ENCODE assay signal across 28 mouse cellular contexts in genomic region chr11:22818371-22818770, GRCm38 (mm10). TPM values are rescaled to one million over a fixed set of nuclear protein-coding genes. Genes with fewer than 3 reads are reported as not detected.
DNase-seq lines count a peak whose midpoint lies in the region; ATAC-seq and TF ChIP-seq lines count a peak whose summit lies in the region.
"Had no signal": no experiment of that assay in that cellular context is flagged by ENCODE, and none has a peak within 500 bp of the region (broad histone marks: within the 10 kb centered on the region; RNA-seq: fewer than 3 reads in every experiment).

No protein-coding gene starts in this region.

- no peak overlapping the region for H3K9ac ChIP-seq in liver, embryonic 11.5 days (ENCODE audit: low read depth, low read length)
- H3K9ac ChIP-seq: forebrain, postnatal 0 days; hindbrain, embryonic 14.5 days; limb, embryonic 12.5 days; liver, embryonic 13.5 days; lung, embryonic 14.5 days; midbrain, embryonic 13.5 days; neural tube, embryonic 13.5 days had no signal

- no peaks in the 10 kb centered on the region for H3K27me3 ChIP-seq in spleen, adult 2 months (ENCODE audit: control insufficient read depth, insufficient read depth, low read length)
- H3K27me3 ChIP-seq in liver, embryonic 11.5 days (replicated peaks; ENCODE audit: control insufficient read depth, insufficient read depth, low read length): no peaks in the 10 kb centered on the region
- H3K27me3 ChIP-seq: limb, embryonic 12.5 days; liver, embryonic 13.5 days; midbrain, embryonic 13.5 days; neural tube, embryonic 13.5 days had no signal

- 19% methylated on average over 5 of the region's 5 CpGs for WGBS in spleen, adult 2 months
- WGBS in bone marrow, adult 2 months: 14% methylated on average over 5 of the region's 5 CpGs
- 67% methylated on average over 5 of the region's 5 CpGs for WGBS in liver, embryonic 11.5 days

- peak; percentile 32 to 52 for DNase-seq in spleen, adult 2 months (ENCODE audit: low read depth in 1 of 2, low spot score in 2 of 2)
- no peak for DNase-seq in spleen, postnatal 10 days (ENCODE audit: low spot score in 2 of 2)
- peak; percentile 44 for DNase-seq in induced T-regulatory cell, adult 2 months (ENCODE audit: low read depth)
- no peak for DNase-seq in adrenal gland, adult 8-10 months
- no peak for DNase-seq in liver, embryonic 11.5 days (ENCODE audit: low spot score)
- DNase-seq: adrenal gland, postnatal 25 days; cerebellum, adult 11 months; cerebellum, adult 9-11 months; forebrain, postnatal 0 days; gastrocnemius, postnatal 14 days; heart, postnatal 36 days; kidney, adult 9 months; kidney, postnatal 14 days; liver, embryonic 13.5 days; lung, embryonic 14.5 days; thymus, postnatal 4 days had no signal

- no peak overlapping the region for H3K4me2 ChIP-seq in liver, embryonic 11.5 days
- H3K4me2 ChIP-seq: hindbrain, embryonic 14.5 days; limb, embryonic 12.5 days; liver, embryonic 13.5 days; lung, embryonic 14.5 days; midbrain, embryonic 13.5 days; neural tube, embryonic 13.5 days had no signal

- no peak for TF ChIP-seq CTCF in spleen, adult 2 months (IDR thresholded peaks at IDR 0.05; ENCODE audit: extremely low read depth, insufficient read depth, insufficient read length, insufficient replicate concordance)
- TF ChIP-seq CTCF in bone marrow, adult 2 months (IDR thresholded peaks at IDR 0.05; ENCODE audit: control insufficient read depth, insufficient read depth, low read length): no peak

- H3K36me3 ChIP-seq in spleen, adult 2 months (ENCODE audit: control insufficient read depth, insufficient read depth, low read length): no peaks in the 10 kb centered on the region
- H3K36me3 ChIP-seq in liver, embryonic 11.5 days (ENCODE audit: control insufficient read depth, insufficient read depth, low read length): no peaks in the 10 kb centered on the region
- H3K36me3 ChIP-seq: embryonic facial prominence, embryonic 10.5 days; forebrain, embryonic 10.5 days; limb, embryonic 12.5 days; liver, embryonic 13.5 days; midbrain, embryonic 13.5 days; neural tube, embryonic 13.5 days had no signal

- no peaks in the 10 kb centered on the region for H3K9me3 ChIP-seq in liver, embryonic 11.5 days (ENCODE audit: control insufficient read depth, low read length)
- H3K9me3 ChIP-seq: embryonic facial prominence, embryonic 10.5 days; forebrain, embryonic 10.5 days; limb, embryonic 12.5 days; liver, embryonic 13.5 days; midbrain, embryonic 13.5 days; neural tube, embryonic 13.5 days had no signal

- H3K27ac ChIP-seq in spleen, adult 2 months (ENCODE audit: insufficient read depth, low read length): peak overlapping the region; percentile 74
- H3K27ac ChIP-seq in bone marrow, adult 2 months (ENCODE audit: control insufficient read depth, insufficient read depth, low read depth, low read length, poor library complexity): peak overlapping the region; percentile 45; the same call in 1 of the 2 replicates
- H3K27ac ChIP-seq in liver, embryonic 11.5 days (ENCODE audit: low read depth, low read length): no peak overlapping the region
- H3K27ac ChIP-seq: embryonic facial prominence, embryonic 10.5 days; forebrain, embryonic 10.5 days; heart, adult 2 months; hindbrain, embryonic 14.5 days; layer of hippocampus, adult 2 months; limb, embryonic 12.5 days; liver, embryonic 13.5 days; midbrain, embryonic 13.5 days; neural tube, embryonic 13.5 days had no signal

- ATAC-seq in neutrophil, adult 5-6 weeks (ENCODE audit: extremely low read depth, insufficient number of reproducible peaks, low FRiP score, poor library complexity, severe bottlenecking): peak; percentile 42
- ATAC-seq in liver, embryonic 11.5 days (replicated peaks; ENCODE audit: low FRiP score): no peak
- ATAC-seq: forebrain, postnatal 0 days; intestine, embryonic 16.5 days; midbrain, embryonic 13.5 days had no signal

- H3K4me1 ChIP-seq in spleen, adult 2 months (ENCODE audit: control insufficient read depth, insufficient read depth, insufficient read length): peaks cover 43% of the 10 kb centered on the region
- peaks cover 17% of the 10 kb centered on the region for H3K4me1 ChIP-seq in bone marrow, adult 2 months (ENCODE audit: control insufficient read depth, insufficient read depth, low read length)
- H3K4me1 ChIP-seq in liver, embryonic 11.5 days (replicated peaks; ENCODE audit: control insufficient read depth, insufficient read depth, low read length): peaks cover 17% of the 10 kb centered on the region
- H3K4me1 ChIP-seq: forebrain, embryonic 10.5 days; limb, embryonic 12.5 days; midbrain, embryonic 13.5 days; neural tube, embryonic 13.5 days had no signal

- TF ChIP-seq POLR2A in spleen, adult 2 months (IDR thresholded peaks at IDR 0.05; ENCODE audit: low read depth, low read length): no peak
- no peak for TF ChIP-seq POLR2A in bone marrow, adult 2 months (IDR thresholded peaks at IDR 0.05; ENCODE audit: borderline replicate concordance, control insufficient read depth, low read depth, low read length)

- H3K4me3 ChIP-seq in spleen, adult 2 months (ENCODE audit: extremely low read depth, insufficient read depth, insufficient read length): no peak overlapping the region
- no peak overlapping the region for H3K4me3 ChIP-seq in bone marrow, adult 2 months (replicated peaks; ENCODE audit: control insufficient read depth, low read depth, low read length)
- H3K4me3 ChIP-seq in liver, embryonic 11.5 days (ENCODE audit: low read depth, low read length): no peak overlapping the region
- H3K4me3 ChIP-seq: embryonic facial prominence, embryonic 10.5 days; forebrain, embryonic 10.5 days; heart, adult 2 months; layer of hippocampus, adult 2 months; limb, embryonic 12.5 days; liver, embryonic 13.5 days; midbrain, embryonic 13.5 days; myocyte; neural tube, embryonic 13.5 days had no signal

RNA-seq across cellular contexts. Expression of gene B3gnt2, which starts 42.4 kb away (rescaled TPM):
- polyA plus RNA-seq in spleen, adult 2 months (2012; rRNA removed): 18.9 and 23.4 TPM in 2 replicates
- polyA plus RNA-seq in bone marrow, adult 2 months (2011; ENCODE audit: insufficient read depth, insufficient read length, low replicate concordance, missing spikeins): 0.54 and 6.2 TPM in 2 replicates
- 38.9 and 46.2 TPM in 2 replicates for total RNA-seq in neutrophil, adult 5-6 weeks (2017)
- 100 to 1,000 TPM in 1 of 4 experiments, 10 to 100 TPM in 3; 55.0 to 101 (median 68.4) TPM for total RNA-seq in adrenal gland, adult 8-10 months (2022)
- polyA plus RNA-seq in liver, embryonic 11.5 days (2014; fragmentation: Nextera tagmentation; extraction: Ambion mirVana): 3.9 and 6.6 TPM in 2 replicates

Comparison
In these comparisons a context has a peak if more than half of its experiments do, and no peak if none do; other contexts are left out.
1. DNase-seq: peak in spleen, adult 2 months (2 of 2) and induced T-regulatory cell, adult 2 months (single experiment); none in spleen, postnatal 10 days (0 of 2), adrenal gland, adult 8-10 months (single experiment) and liver, embryonic 11.5 days (single experiment).